Mouse (Mus musculus) WW6 (cell line): Measurements from ENCODE around the gene Insrr.
"Not testable (repeated sequence)": the region's sequence is repeated elsewhere in the genome, so short reads cannot be mapped to it uniquely, and the experiment has no call there.

Experiments
- DNase-seq: peaks from one replicate; pipeline ENCODE4 v3.0.0-alpha.2; 2013; ENCODE audit warnings: low read depth, low spot score

Gene Insrr

GRCm38 (mm10) chr3:87832109-87832859 is 35.5 kb downstream of the Insrr start:
- DNase-seq: no peak

GRCm38 (mm10) chr3:87833482-87833881 is 36.7 kb downstream of the Insrr start:
- DNase-seq: no peak

- DNase-seq: peak; percentile 59
Observed at GRCm38 (mm10) chr3:87838622-87839021, 41.9 kb downstream of the Insrr start.

- no peak for DNase-seq
Observed at GRCm38 (mm10) chr3:87840858-87841257, 44.1 kb downstream of the Insrr start.

GRCm38 (mm10) chr3:87844981-87845380 is 48.2 kb downstream of the Insrr start:
- no peak for DNase-seq

- DNase-seq: no peak
Observed at GRCm38 (mm10) chr3:87846186-87846585, 49.4 kb downstream of the Insrr start.

- no peak for DNase-seq
Observed at GRCm38 (mm10) chr3:87846650-87847110, 49.9 kb downstream of the Insrr start, which contains the start of gene Sh2d2a. Gene Sh2d2a, plus strand, starts transcription at chr3:87846755.

GRCm38 (mm10) chr3:87847680-87848079 is 50.9 kb downstream of the Insrr start:
- DNase-seq: no peak

- DNase-seq: no peak
Observed at GRCm38 (mm10) chr3:87849117-87849516, 52.4 kb downstream of the Insrr start.

- no peak for DNase-seq
Observed at GRCm38 (mm10) chr3:87854795-87855568, 58.2 kb downstream of the Insrr start.

- DNase-seq: no peak
Observed at GRCm38 (mm10) chr3:87855936-87856335, 59.2 kb downstream of the Insrr start.

- no peak for DNase-seq
Observed at GRCm38 (mm10) chr3:87857666-87858065, 60.9 kb downstream of the Insrr start.

GRCm38 (mm10) chr3:87859813-87860212 is 63.1 kb downstream of the Insrr start:
- peak; percentile 20 for DNase-seq

GRCm38 (mm10) chr3:87864111-87864510 is 67.4 kb downstream of the Insrr start:
- not testable (repeated sequence) for DNase-seq
